Mouse (Mus musculus) stomach, postnatal 0 days (tissue): ENCODE measurements around the gene Ndufs7. TPM values are rescaled to one million over a fixed set of nuclear protein-coding genes. Genes with fewer than 3 reads are reported as not detected.

Source experiments
- ATAC-seq: fragments of 200-750 bp; cut with Nextera tagmentation; 2 replicates; pipeline ENCODE4 v1.8.0; 2017; ENCODE audit not compliant: low FRiP score, low TSS enrichment
- DNase-seq: peaks from one replicate; pipeline ENCODE4 v3.0.0-alpha.2; 2016; ENCODE audit warnings: low spot score
- H3K27ac ChIP-seq: fragments of 300-500 bp; sonication (generic); replicated peaks from 2 replicates; pipeline ENCODE4 v1.5.1; 2014; ENCODE audit warnings: mild to moderate bottlenecking, control low read depth
- H3K27me3 ChIP-seq: fragments of 300-500 bp; sonication (generic); 2 replicates; pipeline ENCODE4 v1.6.1; 2014; ENCODE audit warnings: low read length; ENCODE audit not compliant: control insufficient read depth, insufficient read depth
- H3K36me3 ChIP-seq: fragments of 300-500 bp; sonication (generic); 2 replicates; pipeline ENCODE4 v1.6.1; 2014; ENCODE audit warnings: low read length, mixed read lengths; ENCODE audit not compliant: control insufficient read depth, insufficient read depth
- H3K4me1 ChIP-seq: fragments of 300-500 bp; sonication (generic); replicated peaks from 2 replicates; pipeline ENCODE4 v1.6.1; 2014; ENCODE audit warnings: antibody characterized with exemption; ENCODE audit not compliant: control insufficient read depth, insufficient read depth
- H3K4me2 ChIP-seq: fragments of 300-500 bp; sonication (generic); replicated peaks from 2 replicates; pipeline ENCODE4 v1.6.1; 2014; ENCODE audit warnings: low read depth, mild to moderate bottlenecking, control low read depth, moderate library complexity
- H3K4me3 ChIP-seq: fragments of 300-500 bp; sonication (generic); 2 replicates; pipeline ENCODE4 v1.5.1; 2014; ENCODE audit warnings: low read depth, low read length, control low read depth
- H3K9ac ChIP-seq: fragments of 300-500 bp; sonication (generic); 2 replicates; pipeline ENCODE4 v1.6.1; 2014; ENCODE audit warnings: mild to moderate bottlenecking, low read length, control low read depth, mixed read lengths
- H3K9me3 ChIP-seq: fragments of 300-500 bp; sonication (generic); 2 replicates; pipeline ENCODE4 v1.6.1; 2016; ENCODE audit warnings: low read length; ENCODE audit not compliant: control insufficient read depth
- CTCF ChIP-seq: IDR thresholded peaks from 2 replicates; pipeline ENCODE4 v1.5.1; 2016; ENCODE audit warnings: antibody characterized with exemption, low read depth, mild to moderate bottlenecking, moderate library complexity
- EP300 ChIP-seq: optimal IDR thresholded peaks from 2 replicates; pipeline ENCODE3; 2016; ENCODE audit warnings: antibody characterized with exemption
- WGBS: fragments of 180-500 bp; shearing (Covaris S2); extraction: QIAGEN DNeasy Blood & Tissue Kit; methylation state at CpG from one replicate; pipeline ENCODE4 v1.1.7; 2014; 5-methylcytosine and 5-hydroxymethylcytosine counted together
- polyA plus RNA-seq: library from polyadenylated mRNA; unstranded; fragments of >200 nt; fragmentation: Nextera tagmentation; extraction: Ambion mirVana; gene quantifications from 2 replicates; pipeline ENCODE4 v1.2.1, GENCODE M21; 2015

Ndufs7 gene
- polyA plus RNA-seq, 1 experiment from 2014 or later = 403 TPM

GRCm38 (mm10) chr10:80281304-80281703 lies 32.4 kb downstream of the Ndufs7 start:
- H3K27me3 ChIP-seq = no peaks in the 10 kb centered on the region
- H3K4me3 ChIP-seq = no peak overlapping the region
- peak; percentile 16; the same call in 1 of the 2 replicates for ATAC-seq
- peaks cover 52% of the 10 kb centered on the region for H3K36me3 ChIP-seq
- no peaks in the 10 kb centered on the region for H3K9me3 ChIP-seq
- no peaks in the 10 kb centered on the region for H3K4me1 ChIP-seq
- no peak overlapping the region for H3K9ac ChIP-seq
- no peak for TF ChIP-seq EP300
- TF ChIP-seq CTCF = no peak
- H3K27ac ChIP-seq = peak overlapping the region; percentile 91
- 67% methylated on average over 7 of the region's 7 CpGs for WGBS
- peak; percentile 75 for DNase-seq
- H3K4me2 ChIP-seq = no peak overlapping the region

GRCm38 (mm10) chr10:80281921-80282371 lies 33.0 kb downstream of the Ndufs7 start:
- H3K4me1 ChIP-seq = no peaks in the 10 kb centered on the region
- no peaks in the 10 kb centered on the region for H3K9me3 ChIP-seq
- H3K27me3 ChIP-seq = no peaks in the 10 kb centered on the region
- no peak overlapping the region for H3K4me2 ChIP-seq
- WGBS = 66% methylated on average over 8 of the region's 8 CpGs
- no peak overlapping the region for H3K4me3 ChIP-seq
- DNase-seq = peak; percentile 77
- H3K36me3 ChIP-seq = peaks cover 53% of the 10 kb centered on the region
- 0 out of 2 replicates have a peak, but pooled peaks have one; percentile 9 for ATAC-seq
- H3K9ac ChIP-seq = no peak overlapping the region
- H3K27ac ChIP-seq = peak overlapping the region; percentile 91
- TF ChIP-seq EP300 (no peak), CTCF (no peak)

- Histone ChIP-seq H3K27ac (peak overlapping the region; percentile 91), H3K9ac (no peak overlapping the region), H3K4me2 (no peak overlapping the region), H3K36me3 (peaks cover 45% of the 10 kb centered on the region), H3K4me1 (no peaks in the 10 kb centered on the region), H3K9me3 (no peaks in the 10 kb centered on the region), H3K4me3 (no peak overlapping the region), H3K27me3 (no peaks in the 10 kb centered on the region)
- ATAC-seq = peak; percentile 90
- 62% methylated on average over 20 of the region's 20 CpGs for WGBS
- TF ChIP-seq EP300 (no peak), CTCF (peak; percentile 19; the same call in 1 of the 2 replicates)
- peak; percentile 91 for DNase-seq
These were observed 33.8 kb downstream of the Ndufs7 start for GRCm38 (mm10) chr10:80282481-80283441.

GRCm38 (mm10) chr10:80285222-80286070 lies 36.5 kb downstream of the Ndufs7 start:
- TF ChIP-seq CTCF (no peak), EP300 (no peak)
- Histone ChIP-seq H3K27ac (no peak overlapping the region), H3K9me3 (no peaks in the 10 kb centered on the region), H3K4me3 (no peak overlapping the region), H3K9ac (0 out of 2 replicates have a peak overlapping the region, but pooled peaks have one; percentile 23), H3K27me3 (no peaks in the 10 kb centered on the region), H3K36me3 (peaks cover 27% of the 10 kb centered on the region), H3K4me1 (no peaks in the 10 kb centered on the region), H3K4me2 (no peak overlapping the region)
- WGBS = 76% methylated on average over 15 of the region's 15 CpGs
- DNase-seq = no peak
- no peak for ATAC-seq

- H3K4me2 ChIP-seq = no peak overlapping the region
- peaks cover 21% of the 10 kb centered on the region for H3K36me3 ChIP-seq
- TF ChIP-seq CTCF (no peak), EP300 (no peak)
- H3K9ac ChIP-seq = no peak overlapping the region
- DNase-seq (peak; percentile 70), ATAC-seq (no peak)
- 0 out of 2 replicates have a peak overlapping the region, but pooled peaks have one; percentile 18 for H3K27ac ChIP-seq
- H3K9me3 ChIP-seq = no peaks in the 10 kb centered on the region
- WGBS = 83% methylated on average over 12 of the region's 12 CpGs
- no peak overlapping the region for H3K4me3 ChIP-seq
- H3K27me3 ChIP-seq = no peaks in the 10 kb centered on the region
- H3K4me1 ChIP-seq = no peaks in the 10 kb centered on the region
These were observed 39.2 kb downstream of the Ndufs7 start for GRCm38 (mm10) chr10:80288097-80288496.
